Mouse (Mus musculus): ENCODE measurements around the gene Kcnj1.

- no peak for TF ChIP-seq CTCF (conservative IDR thresholded peaks at IDR 0.05; ENCODE audit: low read length)
- TF ChIP-seq NANOG (IDR thresholded peaks at IDR 0.05; ENCODE audit: borderline replicate concordance, low read length), result no peak
- TF ChIP-seq POU5F1 (IDR thresholded peaks at IDR 0.05; ENCODE audit: borderline replicate concordance, low read length), result no peak
Measured at GRCm38 (mm10) chr9:32420711-32421110, 48.4 kb downstream of the Kcnj1 start.
